Comparison of ENCODE assay signal across 10 mouse cellular contexts in genomic region chr5:121966940-121967339, GRCm38 (mm10).
DNase-seq lines count a peak whose midpoint lies in the region; ATAC-seq and TF ChIP-seq lines count a peak whose summit lies in the region.
"Had no signal": no experiment of that assay in that cellular context is flagged by ENCODE, and none has a peak within 500 bp of the region (broad histone marks: within the 10 kb centered on the region; RNA-seq: fewer than 3 reads in every experiment).

No protein-coding gene starts in this region.

- H3K27ac ChIP-seq in gastrocnemius, adult 2 months = peak overlapping the region; percentile 71
- H3K27ac ChIP-seq in midbrain, embryonic 10.5 days (replicated peaks) = peak overlapping the region; percentile 55; the same call in 1 of the 2 replicates
- H3K27ac ChIP-seq in midbrain, postnatal 0 days (ENCODE audit: low read depth, low read length) = no peak overlapping the region
- H3K27ac ChIP-seq in forebrain, postnatal 0 days (ENCODE audit: low read depth, low read length) = peak overlapping the region; percentile 42
- H3K27ac ChIP-seq in neural tube, embryonic 11.5 days (ENCODE audit: low read depth, low read length) = 0 out of 2 replicates have a peak overlapping the region, but pooled peaks have one; percentile 27
- no peak overlapping the region for H3K27ac ChIP-seq in thymus, adult 2 months (ENCODE audit: control insufficient read depth, insufficient read depth, low read length)
- H3K27ac ChIP-seq: embryonic facial prominence, embryonic 13.5 days had no signal

- TF ChIP-seq POLR2A in thymus, adult 2 months (IDR thresholded peaks at IDR 0.05; ENCODE audit: control insufficient read depth, extremely low read depth, insufficient read depth, low read length, poor library complexity) = no peak

- no peak overlapping the region for H3K4me2 ChIP-seq in midbrain, postnatal 0 days (ENCODE audit: low read depth, low read length, poor library complexity, severe bottlenecking)
- no peak overlapping the region for H3K4me2 ChIP-seq in forebrain, postnatal 0 days (ENCODE audit: low read depth)
- H3K4me2 ChIP-seq in neural tube, embryonic 11.5 days (ENCODE audit: low read depth) = no peak overlapping the region
- H3K4me2 ChIP-seq: embryonic facial prominence, embryonic 13.5 days had no signal

- DNase-seq in gastrocnemius, adult 2 months = peak; percentile 73
- no peak for DNase-seq in gastrocnemius, postnatal 4 days (ENCODE audit: low spot score in 2 of 2)
- DNase-seq in midbrain, embryonic 10.5 days (ENCODE audit: low spot score) = peak; percentile 35
- DNase-seq in midbrain, postnatal 0 days (ENCODE audit: low spot score) = no peak
- DNase-seq in forebrain, postnatal 0 days = no peak
- peak; percentile 39 for DNase-seq in neural tube, embryonic 11.5 days (ENCODE audit: low spot score)
- DNase-seq in thymus, adult 2 months = no peak
- DNase-seq in frontal cortex, adult 2 months (ENCODE audit: extremely low spot score in 1 of 2, low spot score in 1 of 2) = no peak
- DNase-seq: thymus, postnatal 4 days had no signal

- intact Hi-C loops in gastrocnemius, adult 2 months (cut with DNase I) = no loop called here

- 58% methylated on average over 16 of the region's 16 CpGs for WGBS in midbrain, embryonic 10.5 days
- WGBS in midbrain, postnatal 0 days = 50% methylated on average over 16 of the region's 16 CpGs
- WGBS in forebrain, postnatal 0 days = 43% methylated on average over 16 of the region's 16 CpGs
- 31% methylated on average over 16 of the region's 16 CpGs for WGBS in neural tube, embryonic 11.5 days
- 68% methylated on average over 16 of the region's 16 CpGs for WGBS in thymus, adult 2 months

- no peak overlapping the region for H3K4me3 ChIP-seq in gastrocnemius, adult 2 months
- no peak overlapping the region for H3K4me3 ChIP-seq in midbrain, embryonic 10.5 days
- no peak overlapping the region for H3K4me3 ChIP-seq in midbrain, postnatal 0 days (ENCODE audit: low read depth, low read length)
- no peak overlapping the region for H3K4me3 ChIP-seq in forebrain, postnatal 0 days (ENCODE audit: low read depth, low read length)
- no peak overlapping the region for H3K4me3 ChIP-seq in neural tube, embryonic 11.5 days (ENCODE audit: low read depth, low read length)
- no peak overlapping the region for H3K4me3 ChIP-seq in thymus, adult 2 months (ENCODE audit: control insufficient read depth, insufficient read depth, low read length)
- H3K4me3 ChIP-seq: embryonic facial prominence, embryonic 13.5 days had no signal

- peaks cover 4% of the 10 kb centered on the region; the same call in 1 of the 2 replicates for H3K9me3 ChIP-seq in midbrain, embryonic 10.5 days (replicated peaks)
- H3K9me3 ChIP-seq in midbrain, postnatal 0 days (ENCODE audit: low read length) = no peaks in the 10 kb centered on the region
- no peaks in the 10 kb centered on the region for H3K9me3 ChIP-seq in forebrain, postnatal 0 days (ENCODE audit: low read length)
- no peaks in the 10 kb centered on the region for H3K9me3 ChIP-seq in neural tube, embryonic 11.5 days (ENCODE audit: control insufficient read depth, low read length)
- H3K9me3 ChIP-seq: embryonic facial prominence, embryonic 13.5 days had no signal

- H3K36me3 ChIP-seq in midbrain, embryonic 10.5 days = peaks cover 5% of the 10 kb centered on the region
- no peaks in the 10 kb centered on the region for H3K36me3 ChIP-seq in midbrain, postnatal 0 days (ENCODE audit: insufficient read depth, low read length)
- H3K36me3 ChIP-seq in forebrain, postnatal 0 days (ENCODE audit: insufficient read depth) = no peaks in the 10 kb centered on the region
- no peaks in the 10 kb centered on the region for H3K36me3 ChIP-seq in neural tube, embryonic 11.5 days (ENCODE audit: control insufficient read depth, insufficient read depth, low read length)
- no peaks in the 10 kb centered on the region for H3K36me3 ChIP-seq in thymus, adult 2 months (ENCODE audit: control insufficient read depth, insufficient read depth, low read length)
- H3K36me3 ChIP-seq: embryonic facial prominence, embryonic 13.5 days had no signal

- H3K4me1 ChIP-seq in midbrain, embryonic 10.5 days = peaks cover 40% of the 10 kb centered on the region
- 0 out of 2 replicates have a peak, but pooled peaks cover 3% of the 10 kb centered on the region for H3K4me1 ChIP-seq in midbrain, postnatal 0 days (ENCODE audit: insufficient read depth, low read length)
- peaks cover 3% of the 10 kb centered on the region; the same call in 1 of the 2 replicates for H3K4me1 ChIP-seq in forebrain, postnatal 0 days (ENCODE audit: insufficient read depth)
- peaks cover 18% of the 10 kb centered on the region for H3K4me1 ChIP-seq in neural tube, embryonic 11.5 days (ENCODE audit: control insufficient read depth, insufficient read depth, low read length)
- H3K4me1 ChIP-seq in thymus, adult 2 months (replicated peaks; ENCODE audit: control insufficient read depth, insufficient read depth, low read length) = no peaks in the 10 kb centered on the region

- no peak overlapping the region for H3K9ac ChIP-seq in midbrain, postnatal 0 days (replicated peaks; ENCODE audit: low read length, poor library complexity, severe bottlenecking)
- H3K9ac ChIP-seq in forebrain, postnatal 0 days = no peak overlapping the region
- H3K9ac ChIP-seq in neural tube, embryonic 11.5 days (ENCODE audit: low read length) = no peak overlapping the region
- H3K9ac ChIP-seq: embryonic facial prominence, embryonic 13.5 days had no signal

- H3K27me3 ChIP-seq in midbrain, embryonic 10.5 days (ENCODE audit: low read depth, poor library complexity, severe bottlenecking) = no peaks in the 10 kb centered on the region
- no peaks in the 10 kb centered on the region for H3K27me3 ChIP-seq in midbrain, postnatal 0 days (ENCODE audit: insufficient read depth, low read length)
- H3K27me3 ChIP-seq in forebrain, postnatal 0 days (ENCODE audit: insufficient read depth, low read length) = no peaks in the 10 kb centered on the region
- H3K27me3 ChIP-seq in neural tube, embryonic 11.5 days (ENCODE audit: control insufficient read depth, insufficient read depth, low read length) = no peaks in the 10 kb centered on the region
- no peaks in the 10 kb centered on the region for H3K27me3 ChIP-seq in thymus, adult 2 months (ENCODE audit: control insufficient read depth, insufficient read depth, low read length)

- ATAC-seq in midbrain, postnatal 0 days (ENCODE audit: low FRiP score) = no peak
- no peak for ATAC-seq in forebrain, postnatal 0 days
- ATAC-seq in neural tube, embryonic 11.5 days (ENCODE audit: insufficient read depth, low FRiP score, low TSS enrichment) = no peak

- TF ChIP-seq CTCF in gastrocnemius, adult 2 months (IDR thresholded peaks at IDR 0.05) = no peak
- no peak for TF ChIP-seq CTCF in midbrain, postnatal 0 days (IDR thresholded peaks at IDR 0.05)
- TF ChIP-seq CTCF in forebrain, postnatal 0 days (IDR thresholded peaks at IDR 0.05; ENCODE audit: low read depth) = no peak
- TF ChIP-seq CTCF in thymus, adult 2 months (IDR thresholded peaks at IDR 0.05; ENCODE audit: borderline replicate concordance, control insufficient read depth, extremely low read depth, insufficient read depth, low read length, poor library complexity) = no peak

Comparison
In these comparisons a context has a peak if more than half of its experiments do, and no peak if none do; other contexts are left out.
1. DNase-seq: peak in gastrocnemius, adult 2 months (single experiment), midbrain, embryonic 10.5 days (single experiment) and neural tube, embryonic 11.5 days (single experiment); none in gastrocnemius, postnatal 4 days (0 of 2), midbrain, postnatal 0 days (single experiment), forebrain, postnatal 0 days (single experiment), thymus, adult 2 months (single experiment) and frontal cortex, adult 2 months (0 of 2).
2. H3K27ac ChIP-seq: peak in gastrocnemius, adult 2 months (single experiment), midbrain, embryonic 10.5 days (single experiment), forebrain, postnatal 0 days (single experiment) and neural tube, embryonic 11.5 days (single experiment); none in midbrain, postnatal 0 days (single experiment) and thymus, adult 2 months (single experiment).